Mouse (Mus musculus) heart, adult 8-10 months (tissue): Measurements from ENCODE around the gene Oasl2. TPM values are rescaled to one million over a fixed set of nuclear protein-coding genes. Genes with fewer than 3 reads are reported as not detected.
"Not testable (repeated sequence)": the region's sequence is repeated elsewhere in the genome, so short reads cannot be mapped to it uniquely, and the experiment has no call there.

ENCODE experiments used
- DNase-seq: peaks from one replicate; pipeline ENCODE4 v3.0.0; 2022; ENCODE audit warnings: low spot score
- total RNA-seq, 4 experiments: library from RNA; stranded (reverse); gene quantifications; 2 replicates each; pipeline ENCODE4 v1.2.4; 2022

Gene Oasl2
- total RNA-seq, 4 experiments from 2014 or later, result 3.5 to 4.6 (median 4.3) TPM

DNA sequence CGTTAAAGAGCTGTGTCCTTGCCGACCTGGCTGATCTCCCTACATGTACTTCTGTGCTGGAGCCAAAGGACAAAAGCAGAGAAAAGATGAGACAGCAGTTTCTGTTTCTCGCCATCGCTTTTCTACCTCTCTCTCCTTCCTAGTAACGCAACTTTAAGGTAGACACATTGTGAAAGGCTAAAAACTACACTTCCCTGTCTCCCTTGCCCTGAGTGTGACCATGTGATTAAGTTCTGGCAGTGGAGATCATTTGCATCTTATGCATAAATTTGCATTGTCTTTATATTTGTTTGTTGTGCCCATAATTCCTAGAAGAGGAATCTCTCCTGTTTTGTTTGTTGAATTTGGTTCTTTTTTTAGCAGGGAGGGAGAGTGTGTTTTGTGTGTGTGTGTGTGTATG, 19.1 kb downstream of the Oasl2 start:
- DNase-seq, result no peak

DNA sequence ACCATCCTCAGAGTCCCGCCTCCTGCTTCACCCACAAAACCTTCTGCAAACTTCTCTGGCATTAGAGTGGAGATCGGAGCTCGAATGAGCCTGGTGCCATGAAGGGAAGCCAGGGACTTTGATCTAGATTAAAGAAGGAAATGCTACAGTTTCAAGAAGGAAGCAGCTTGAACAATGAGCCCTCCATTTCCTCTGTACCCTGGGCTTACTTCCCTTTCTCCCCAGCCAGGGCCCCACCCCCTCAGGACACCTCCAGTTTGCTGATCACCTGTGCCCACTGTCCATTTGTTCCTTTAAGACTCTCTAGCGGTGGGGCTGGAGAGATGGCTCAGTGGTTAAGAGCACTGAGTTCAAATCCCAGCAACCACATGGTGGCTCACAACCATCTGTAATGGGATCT, 20.0 kb downstream of the Oasl2 start:
- no peak for DNase-seq

GRCm38 (mm10) chr5:114917357-114917756, 20.6 kb downstream of the Oasl2 start:
- not testable (repeated sequence) for DNase-seq

GRCm38 (mm10) chr5:114921551-114922365, 25.0 kb downstream of the Oasl2 start:
- no peak for DNase-seq

GRCm38 (mm10) chr5:114922366-114922731, 25.6 kb downstream of the Oasl2 start:
- DNase-seq, result no peak

DNA sequence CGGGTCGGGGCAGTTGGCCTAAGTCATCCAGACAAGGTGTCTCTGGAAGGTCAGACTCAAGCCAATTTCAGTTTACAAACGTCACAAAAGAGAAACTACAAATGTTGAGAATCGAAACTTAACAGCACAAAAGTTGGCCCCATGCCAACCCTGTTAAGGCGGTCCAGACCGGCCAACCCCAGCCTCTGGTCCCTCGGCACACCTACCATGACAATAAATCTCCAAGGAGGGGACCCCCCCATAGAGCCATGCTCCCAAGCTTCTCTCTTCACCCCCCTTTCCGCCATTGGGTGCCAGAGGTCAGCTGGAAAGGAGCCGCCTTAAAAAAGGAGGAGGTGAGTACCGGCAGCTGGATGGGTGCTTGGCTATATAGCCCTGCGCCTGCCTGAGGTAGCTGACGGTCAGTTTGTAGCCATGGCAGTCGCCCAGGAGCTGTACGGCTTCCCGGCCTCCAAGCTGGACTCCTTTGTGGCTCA, 26.3 kb downstream of the Oasl2 start, which contains the start of gene Oasl1:
Gene Oasl1 (plus strand): TSS at position 243 of the 476 bp plus-strand sequence.
- peak; percentile 42 for DNase-seq

DNA sequence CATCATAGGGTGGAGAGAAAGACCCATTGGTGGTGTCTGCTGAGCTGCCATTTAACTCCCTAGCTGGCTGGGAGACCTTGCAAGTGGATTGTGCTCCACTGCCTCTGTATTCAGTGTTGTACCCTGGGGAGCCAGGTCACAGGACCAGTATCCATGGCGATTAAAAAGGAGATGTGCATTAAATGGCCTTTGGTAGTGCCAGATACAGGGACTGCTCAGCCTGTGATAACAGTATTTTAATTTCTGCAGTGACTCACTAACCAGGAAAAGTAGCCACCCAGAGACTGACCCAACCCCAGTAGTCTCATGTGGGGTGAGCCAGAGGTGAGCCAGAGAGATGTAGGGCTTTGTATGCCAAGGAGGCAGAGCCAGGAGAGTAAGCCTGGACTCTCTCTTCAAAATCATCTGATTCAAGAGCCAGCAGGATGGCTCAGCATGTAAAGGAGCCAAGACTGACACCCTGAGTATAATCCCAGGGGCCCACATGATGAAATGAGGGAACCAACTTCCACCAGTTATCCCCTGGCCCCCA, 29.5 kb downstream of the Oasl2 start:
- DNase-seq, result no peak

DNA sequence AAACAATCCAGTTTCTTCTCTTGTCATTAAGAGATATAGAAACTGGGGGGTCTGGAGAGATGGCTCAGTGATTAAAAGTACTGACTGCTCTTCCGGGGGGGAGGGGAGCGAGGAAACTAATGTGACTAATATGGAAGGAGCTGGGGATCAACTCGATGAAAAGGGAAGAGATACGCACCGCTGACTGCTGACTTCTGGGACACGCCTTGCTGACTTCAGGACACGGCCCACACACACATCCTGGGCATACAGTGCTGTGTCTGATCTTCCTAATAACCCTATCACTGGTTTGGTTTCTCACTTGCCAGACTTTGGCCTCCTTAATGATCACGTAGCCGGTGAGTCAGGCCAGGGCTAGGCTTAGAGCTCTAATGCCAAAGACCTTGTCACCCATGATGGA, 30.0 kb downstream of the Oasl2 start:
- no peak for DNase-seq

- no peak for DNase-seq
These were observed 34.9 kb downstream of the Oasl2 start for GRCm38 (mm10) chr5:114931626-114932025.

- no peak for DNase-seq
These were observed 36.5 kb downstream of the Oasl2 start for GRCm38 (mm10) chr5:114933206-114933605.

DNA sequence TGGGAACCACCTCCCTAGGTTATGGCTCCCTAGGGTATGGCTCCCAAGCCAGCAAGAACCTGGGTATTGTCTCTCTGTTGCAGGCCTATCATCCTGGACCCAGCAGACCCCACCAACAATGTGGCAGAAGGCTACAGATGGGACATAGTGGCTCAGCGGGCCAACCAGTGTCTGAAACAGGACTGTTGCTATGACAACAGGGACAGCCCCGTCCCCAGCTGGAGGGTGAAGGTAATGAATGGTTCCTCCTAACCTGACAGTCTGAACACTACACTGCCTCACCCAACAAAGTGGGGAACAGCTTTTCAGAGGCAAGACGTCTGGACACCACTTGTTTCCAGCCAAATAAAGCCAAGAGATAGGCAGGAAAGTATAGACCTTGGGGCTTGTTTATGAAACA, 39.1 kb downstream of the Oasl2 start:
- DNase-seq, result no peak

DNA sequence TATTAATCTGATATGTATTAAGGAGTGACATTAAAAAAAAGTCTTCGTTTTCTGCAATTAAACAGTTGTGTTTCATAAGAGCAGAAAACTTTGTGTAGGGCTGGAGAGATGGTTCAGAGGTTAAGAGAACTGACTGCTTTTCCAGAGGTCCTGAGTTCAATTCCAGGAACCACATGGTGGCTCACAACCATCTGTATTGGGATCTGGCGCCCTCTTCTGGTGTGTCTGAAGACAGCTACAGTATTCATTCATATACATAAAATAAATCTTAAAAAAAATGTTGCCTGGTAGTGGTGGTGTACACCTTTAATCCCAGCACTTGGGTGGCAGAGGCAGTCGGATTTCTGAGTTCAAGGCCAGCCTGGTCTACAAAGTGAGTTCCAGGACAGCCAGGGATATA, 44.4 kb downstream of the Oasl2 start:
- not testable (repeated sequence) for DNase-seq

DNA sequence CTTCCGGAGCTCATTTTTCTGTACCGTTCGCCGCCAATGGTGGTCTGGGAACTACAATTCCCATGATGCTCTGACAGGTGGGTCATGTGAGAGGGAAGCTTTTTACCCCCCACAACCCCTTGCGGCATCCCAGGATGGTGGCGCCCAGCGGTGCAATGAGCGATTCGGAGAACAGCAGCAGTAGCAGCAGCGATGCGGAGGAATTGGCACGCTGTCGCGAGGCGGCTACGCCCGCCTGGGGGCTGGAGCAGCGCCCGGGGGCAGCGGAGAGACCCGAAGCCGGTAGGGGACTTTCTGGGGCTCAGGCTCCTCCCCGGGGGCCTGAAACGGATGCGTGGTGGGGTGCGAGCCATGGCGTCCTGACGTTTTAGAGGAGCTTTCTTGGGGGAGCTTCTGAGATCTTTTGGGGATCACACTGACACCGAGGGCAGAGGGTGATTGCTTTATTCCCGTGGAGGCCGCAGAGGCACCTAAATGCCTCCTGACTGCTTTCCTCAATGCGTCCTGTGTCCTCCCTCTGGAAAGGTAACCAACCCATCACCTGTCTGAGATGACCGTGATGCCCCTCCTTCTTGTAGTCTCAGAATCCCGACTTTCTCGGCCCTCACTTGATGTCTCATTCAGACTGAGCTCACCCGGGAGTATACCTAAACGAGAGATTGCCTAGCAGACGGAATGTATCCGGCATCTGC, 45.5 kb downstream of the Oasl2 start, which contains the start of gene 2210016L21Rik:
Gene 2210016L21Rik (plus strand): TSS at position 85 of the 692 bp plus-strand sequence.
- DNase-seq, result peak; percentile 85

DNA sequence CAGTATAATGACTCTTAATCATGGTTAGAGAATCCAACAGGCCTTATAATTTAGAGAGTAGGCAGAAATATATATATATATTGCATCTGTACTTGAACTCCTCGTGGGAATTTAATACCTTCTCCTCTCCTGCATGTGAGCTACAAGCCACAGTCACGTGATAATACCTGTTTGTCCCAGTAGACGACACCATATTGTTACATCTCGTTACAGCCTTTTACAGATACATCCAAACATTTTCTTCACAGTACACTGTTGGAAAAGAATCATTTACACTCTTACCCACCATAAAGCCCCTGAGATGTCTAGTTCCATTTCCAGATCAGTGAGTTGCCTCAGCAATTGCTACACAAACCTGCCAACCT, 46.0 kb downstream of the Oasl2 start:
- no peak for DNase-seq

GRCm38 (mm10) chr5:114945072-114945471, 48.3 kb downstream of the Oasl2 start:
- DNase-seq, result no peak

GRCm38 (mm10) chr5:114948891-114949290, 52.2 kb downstream of the Oasl2 start:
- DNase-seq, result peak; percentile 36

DNA sequence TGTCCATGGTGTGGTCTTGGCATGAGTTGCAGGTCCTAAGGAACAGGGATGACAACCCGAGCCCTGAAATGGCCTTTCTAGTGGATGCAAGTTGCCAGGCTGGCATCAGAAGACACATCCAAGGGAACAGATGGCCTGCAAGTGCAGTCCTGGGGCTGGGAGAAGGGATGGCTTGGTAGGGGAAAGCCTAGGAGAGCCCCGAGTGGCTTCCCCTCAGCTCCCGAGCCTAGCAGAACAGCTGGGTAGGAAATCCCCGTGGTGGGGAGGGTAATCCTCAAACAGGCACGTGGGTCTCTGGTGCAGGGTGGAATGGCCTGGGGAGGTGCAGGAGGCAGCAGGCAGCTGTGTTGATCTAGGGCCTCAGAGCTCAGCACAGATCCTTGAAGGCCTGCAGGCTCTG, 52.6 kb downstream of the Oasl2 start:
- no peak for DNase-seq

DNA sequence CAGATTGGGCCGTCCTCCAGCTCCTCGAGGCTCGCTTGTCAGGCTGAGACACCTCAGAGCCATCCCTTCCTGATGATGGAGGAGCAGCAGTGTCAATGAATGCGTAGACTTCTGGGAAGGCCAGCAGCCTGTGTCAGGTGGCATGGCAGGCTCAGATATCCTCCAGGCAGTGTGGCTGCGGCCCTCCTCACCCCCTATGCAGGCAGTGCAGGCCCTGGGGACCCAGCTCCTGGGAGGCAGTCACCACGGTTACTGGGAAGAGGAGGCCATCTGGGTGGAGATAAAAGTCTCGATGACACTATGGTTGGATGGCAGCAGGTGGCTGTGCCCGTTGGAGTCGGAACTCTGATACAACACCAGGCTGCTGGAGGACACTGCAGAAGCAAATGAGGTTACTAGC, 53.1 kb downstream of the Oasl2 start:
- no peak for DNase-seq

DNA sequence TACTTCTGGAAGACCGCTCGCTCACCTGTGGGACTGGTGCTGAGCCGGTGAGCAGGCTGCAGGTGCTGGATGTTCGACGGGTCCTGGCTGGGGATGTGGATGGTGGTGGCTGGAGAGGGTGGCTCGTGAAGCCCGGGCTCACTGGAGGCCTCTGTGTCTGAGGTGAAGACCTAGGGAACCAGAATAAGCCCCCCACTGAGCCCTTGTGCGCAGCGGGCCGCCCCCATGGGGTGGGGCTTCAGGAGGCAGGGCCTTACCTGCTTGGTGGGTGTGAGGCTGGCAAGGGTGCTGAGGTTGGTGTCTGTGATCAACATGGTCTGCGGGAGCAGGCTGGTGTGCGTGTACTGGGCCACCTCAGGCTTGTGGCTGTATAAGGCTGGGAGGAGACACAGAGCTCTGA, 53.9 kb downstream of the Oasl2 start:
- no peak for DNase-seq

- no peak for DNase-seq
These were observed 54.6 kb downstream of the Oasl2 start for GRCm38 (mm10) chr5:114951279-114951880.

DNA sequence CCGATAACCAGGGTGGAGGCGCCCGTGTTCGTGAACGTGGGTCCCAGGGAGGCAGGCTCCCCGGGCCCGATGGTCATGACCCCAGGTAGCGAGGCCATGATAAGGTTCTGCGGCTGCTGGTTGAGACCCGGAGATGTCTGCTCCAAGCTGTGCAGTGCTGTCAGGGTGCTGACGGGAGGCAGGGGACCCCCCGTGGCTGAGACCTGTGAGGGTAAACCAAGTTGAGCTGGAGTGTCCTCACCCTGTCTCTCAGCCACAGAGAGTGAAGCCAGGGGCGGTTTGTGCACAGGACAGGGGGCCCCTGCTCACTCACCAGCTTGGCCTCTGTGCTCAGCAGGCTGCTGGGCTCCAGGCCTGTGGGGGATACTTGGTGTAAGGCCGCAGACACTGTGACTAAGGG, 56.6 kb downstream of the Oasl2 start:
- DNase-seq, result no peak

GRCm38 (mm10) chr5:114958069-114958468, 61.3 kb downstream of the Oasl2 start:
- no peak for DNase-seq
